Mouse (Mus musculus) E14TG2a.4 (cell line): Measurements from ENCODE around the gene Dnah3.

Experiments used
- CTCF ChIP-seq: conservative IDR thresholded peaks from 2 replicates; pipeline ENCODE4 v1.5.1; 2014; ENCODE audit warnings: low read length
- NANOG ChIP-seq: IDR thresholded peaks from 2 replicates; pipeline ENCODE4 v1.6.1; 2014; ENCODE audit warnings: borderline replicate concordance, low read length, mixed read lengths

DNA sequence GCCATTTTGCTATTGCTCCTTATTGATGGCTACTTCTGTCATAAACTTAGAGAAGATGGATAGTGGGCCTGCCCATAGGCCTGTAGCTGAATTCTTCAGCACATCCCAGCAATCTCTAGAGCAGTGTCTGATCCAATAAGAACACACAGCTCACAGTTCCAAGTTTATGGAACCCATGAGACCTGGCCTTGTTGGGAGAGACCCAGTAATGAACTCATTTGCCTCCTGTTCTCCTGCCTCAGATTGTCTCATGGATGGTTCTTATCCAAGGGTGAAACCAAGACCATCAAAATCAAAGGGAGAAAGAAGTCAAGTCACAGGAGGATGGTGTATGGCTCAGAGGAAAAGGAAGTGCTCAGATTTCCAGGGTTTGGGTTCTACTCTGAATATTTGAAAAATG, 44.6 kb downstream of the Dnah3 start:
- no peak for TF ChIP-seq CTCF
- TF ChIP-seq NANOG: no peak
